Mouse (Mus musculus): ENCODE data around the gene Prkar1b.

- TF ChIP-seq POLR2A (IDR thresholded peaks at IDR 0.05; ENCODE audit: control insufficient read depth, extremely low read depth, insufficient read depth, low read length, poor library complexity) (no peak), CTCF (IDR thresholded peaks at IDR 0.05; ENCODE audit: borderline replicate concordance, control insufficient read depth, extremely low read depth, insufficient read depth, low read length, poor library complexity) (no peak)
Measured at GRCm38 (mm10) chr5:139183601-139184000, 33.8 kb upstream of the Prkar1b start.

All from thymus, adult 2 months (tissue).